Mouse (Mus musculus) embryonic facial prominence, embryonic 14.5 days (tissue): ENCODE measurements at regions not wholly inside any gene's neighbourhood (a gene's known extent, or its start where the extent isn't known, plus 50 kb on each side); places are given as distances from the start of the nearest gene placed in this dataset.

ENCODE experiments used
- ATAC-seq: fragments of 200-750 bp; cut with Nextera tagmentation; 2 replicates; pipeline ENCODE4 v1.8.0; 2017; ENCODE audit warnings: low read depth, moderate number of reproducible peaks, moderate TSS enrichment
- DNase-seq: peaks from one replicate; pipeline ENCODE4 v3.0.0-alpha.2; 2015; ENCODE audit warnings: low spot score
- H3K27ac ChIP-seq: fragments of 300-500 bp; sonication (generic); replicated peaks from 2 replicates; pipeline ENCODE4 v1.5.1; 2014; ENCODE audit warnings: low read depth, mild to moderate bottlenecking, low read length, moderate library complexity
- H3K27me3 ChIP-seq: fragments of 300-500 bp; sonication (generic); replicated peaks from 2 replicates; pipeline ENCODE4 v1.6.1; 2014; ENCODE audit warnings: low read length; ENCODE audit not compliant: control insufficient read depth, insufficient read depth
- H3K36me3 ChIP-seq: fragments of 300-500 bp; sonication (generic); 2 replicates; pipeline ENCODE4 v1.6.1; 2014; ENCODE audit warnings: low read length, mixed read lengths; ENCODE audit not compliant: control insufficient read depth, insufficient read depth
- H3K4me1 ChIP-seq: fragments of 300-500 bp; sonication (generic); 2 replicates; pipeline ENCODE4 v1.6.1; 2014; ENCODE audit warnings: antibody characterized with exemption, low read length; ENCODE audit not compliant: control insufficient read depth, insufficient read depth
- H3K4me2 ChIP-seq: fragments of 300-500 bp; sonication (generic); 2 replicates; pipeline ENCODE4 v1.6.1; 2014; ENCODE audit warnings: low read depth, mild to moderate bottlenecking, low read length, moderate library complexity, mixed read lengths
- H3K4me3 ChIP-seq: fragments of 300-500 bp; sonication (generic); 2 replicates; pipeline ENCODE4 v1.5.1; 2014; ENCODE audit warnings: low read depth, mild to moderate bottlenecking, low read length
- H3K9ac ChIP-seq: fragments of 300-500 bp; sonication (generic); 2 replicates; pipeline ENCODE4 v1.6.1; 2014; ENCODE audit warnings: low read depth, mild to moderate bottlenecking, low read length, moderate library complexity, mixed read lengths
- H3K9me3 ChIP-seq: fragments of 300-500 bp; sonication (generic); 2 replicates; pipeline ENCODE4 v1.6.1; 2016; ENCODE audit warnings: low read length; ENCODE audit not compliant: control insufficient read depth
- WGBS: fragments of 180-500 bp; shearing (Covaris S2); extraction: QIAGEN DNeasy Blood & Tissue Kit; methylation state at CpG from one replicate; pipeline ENCODE4 v1.1.7; 2014; 5-methylcytosine and 5-hydroxymethylcytosine counted together

- no peaks in the 10 kb centered on the region for H3K9me3 ChIP-seq
- H3K4me1 ChIP-seq = no peaks in the 10 kb centered on the region
- ATAC-seq = no peak
- H3K27ac ChIP-seq = no peak overlapping the region
- no peaks in the 10 kb centered on the region for H3K36me3 ChIP-seq
- WGBS = 70% methylated on average over 8 of the region's 8 CpGs
- H3K4me2 ChIP-seq = no peak overlapping the region
- H3K4me3 ChIP-seq = no peak overlapping the region
- H3K9ac ChIP-seq = no peak overlapping the region
- no peaks in the 10 kb centered on the region for H3K27me3 ChIP-seq
- DNase-seq = no peak
These were observed 95.4 kb downstream of the Nkx2-1 start for GRCm38 (mm10) chr12:56441166-56441817.

GRCm38 (mm10) chr12:56440068-56440847 is 94.6 kb upstream of the Mbip start:
- no peak overlapping the region for H3K9ac ChIP-seq
- ATAC-seq (no peak), DNase-seq (peak; percentile 13)
- H3K27ac ChIP-seq = no peak overlapping the region
- H3K36me3 ChIP-seq = no peaks in the 10 kb centered on the region
- H3K27me3 ChIP-seq = no peaks in the 10 kb centered on the region
- no peaks in the 10 kb centered on the region for H3K9me3 ChIP-seq
- H3K4me1 ChIP-seq = no peaks in the 10 kb centered on the region
- no peak overlapping the region for H3K4me2 ChIP-seq
- no peak overlapping the region for H3K4me3 ChIP-seq
- 37% methylated on average over 12 of the region's 12 CpGs for WGBS

GRCm38 (mm10) chr12:56438384-56438783 is 92.7 kb upstream of the Mbip start:
- no peaks in the 10 kb centered on the region for H3K36me3 ChIP-seq
- ATAC-seq = no peak
- no peaks in the 10 kb centered on the region for H3K4me1 ChIP-seq
- no peaks in the 10 kb centered on the region for H3K9me3 ChIP-seq
- no peak for DNase-seq
- no peak overlapping the region for H3K4me3 ChIP-seq
- no peaks in the 10 kb centered on the region for H3K27me3 ChIP-seq
- H3K4me2 ChIP-seq = no peak overlapping the region
- no peak overlapping the region for H3K27ac ChIP-seq
- H3K9ac ChIP-seq = no peak overlapping the region
- 71% methylated on average over 3 of the region's 3 CpGs for WGBS

- ATAC-seq (no peak), DNase-seq (no peak)
- Histone ChIP-seq H3K4me1 (no peaks in the 10 kb centered on the region), H3K4me2 (no peak overlapping the region), H3K27ac (no peak overlapping the region), H3K36me3 (no peaks in the 10 kb centered on the region), H3K9me3 (no peaks in the 10 kb centered on the region), H3K4me3 (no peak overlapping the region), H3K9ac (no peak overlapping the region), H3K27me3 (no peaks in the 10 kb centered on the region)
- 80% methylated on average over 3 of the region's 3 CpGs for WGBS
These were observed 92.3 kb upstream of the Mbip start for GRCm38 (mm10) chr12:56437975-56438374.

GRCm38 (mm10) chr12:56426681-56427246 is 81.1 kb upstream of the Mbip start:
- DNase-seq (no peak), ATAC-seq (no peak)
- Histone ChIP-seq H3K4me1 (no peaks in the 10 kb centered on the region), H3K9me3 (no peaks in the 10 kb centered on the region), H3K9ac (no peak overlapping the region), H3K27me3 (no peaks in the 10 kb centered on the region), H3K27ac (no peak overlapping the region), H3K36me3 (no peaks in the 10 kb centered on the region), H3K4me3 (no peak overlapping the region), H3K4me2 (no peak overlapping the region)
- 86% methylated on average over 9 of the region's 9 CpGs for WGBS

- H3K9me3 ChIP-seq = no peaks in the 10 kb centered on the region
- H3K27me3 ChIP-seq = no peaks in the 10 kb centered on the region
- H3K4me3 ChIP-seq = no peak overlapping the region
- no peak overlapping the region for H3K27ac ChIP-seq
- H3K4me1 ChIP-seq = no peaks in the 10 kb centered on the region
- no peak overlapping the region for H3K4me2 ChIP-seq
- no peak overlapping the region for H3K9ac ChIP-seq
- 85% methylated on average over 7 of the region's 7 CpGs for WGBS
- no peaks in the 10 kb centered on the region for H3K36me3 ChIP-seq
- DNase-seq = no peak
- ATAC-seq = no peak
These were observed 70.4 kb upstream of the Mbip start for GRCm38 (mm10) chr12:56416106-56416505.

- Histone ChIP-seq H3K27ac (no peak overlapping the region), H3K36me3 (no peaks in the 10 kb centered on the region), H3K4me2 (no peak overlapping the region), H3K9ac (no peak overlapping the region), H3K9me3 (no peaks in the 10 kb centered on the region), H3K4me3 (no peak overlapping the region), H3K27me3 (no peaks in the 10 kb centered on the region), H3K4me1 (no peaks in the 10 kb centered on the region)
- 78% methylated on average over 8 of the region's 8 CpGs for WGBS
- ATAC-seq (no peak), DNase-seq (peak; percentile 5)
These were observed 69.4 kb upstream of the Mbip start for GRCm38 (mm10) chr12:56414861-56415765.

GRCm38 (mm10) chr12:56405658-56406057 is 60.0 kb upstream of the Mbip start:
- Histone ChIP-seq H3K27me3 (no peaks in the 10 kb centered on the region), H3K9me3 (no peaks in the 10 kb centered on the region), H3K36me3 (no peaks in the 10 kb centered on the region), H3K27ac (no peak overlapping the region), H3K9ac (no peak overlapping the region), H3K4me2 (no peak overlapping the region), H3K4me3 (no peak overlapping the region), H3K4me1 (no peaks in the 10 kb centered on the region)
- ATAC-seq (no peak), DNase-seq (no peak)
- WGBS = 85% methylated on average over 5 of the region's 5 CpGs
